Comparison of ENCODE assay signal across 14 mouse cellular contexts in the genomic region with DNA sequence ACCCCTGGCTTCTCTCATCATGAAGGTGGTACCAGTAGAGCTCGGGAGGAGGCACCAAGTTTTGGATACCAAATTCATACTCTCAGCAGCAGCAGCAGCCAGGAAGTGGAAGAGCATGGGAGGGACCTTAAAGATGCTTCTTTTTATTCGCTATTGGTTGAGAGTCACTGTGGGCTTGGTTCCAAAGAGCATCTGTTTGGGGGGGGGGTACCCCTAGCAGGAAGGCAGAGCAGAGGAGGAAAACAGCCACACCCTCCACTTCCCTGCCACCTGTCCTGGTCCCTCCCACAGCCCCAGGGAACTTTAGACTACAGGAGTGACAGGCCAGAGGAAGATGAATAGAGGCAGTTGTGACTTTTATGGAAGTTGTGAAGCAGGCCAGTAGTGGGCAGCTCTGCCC.
A peak's percentile ranks its signal among the peaks of the same experiment; 100 is the strongest.
DNase-seq lines count a peak whose midpoint lies in the region; ATAC-seq and TF ChIP-seq lines count a peak whose summit lies in the region.
"Had no signal": no experiment of that assay in that cellular context is flagged by ENCODE, and none has a peak within 500 bp of the region (broad histone marks: within the 10 kb centered on the region; RNA-seq: fewer than 3 reads in every experiment).

No protein-coding gene starts in this region.

- H3K4me1 ChIP-seq in midbrain, embryonic 13.5 days (replicated peaks): peaks cover 33% of the 10 kb centered on the region
- H3K4me1 ChIP-seq in midbrain, postnatal 0 days (ENCODE audit: insufficient read depth, low read length): 0 out of 2 replicates have a peak, but pooled peaks cover 2% of the 10 kb centered on the region

- no peaks in the 10 kb centered on the region for H3K9me3 ChIP-seq in midbrain, embryonic 13.5 days
- no peaks in the 10 kb centered on the region for H3K9me3 ChIP-seq in midbrain, postnatal 0 days (ENCODE audit: low read length)
- H3K9me3 ChIP-seq: embryonic facial prominence, embryonic 13.5 days; forebrain, embryonic 12.5 days; heart, embryonic 12.5 days; lung, embryonic 15.5 days; midbrain, embryonic 10.5 days had no signal

- 0 out of 2 replicates have a peak, but pooled peaks cover 4% of the 10 kb centered on the region for H3K36me3 ChIP-seq in midbrain, embryonic 13.5 days
- no peaks in the 10 kb centered on the region for H3K36me3 ChIP-seq in midbrain, postnatal 0 days (ENCODE audit: insufficient read depth, low read length)
- H3K36me3 ChIP-seq: forebrain, embryonic 12.5 days; heart, embryonic 12.5 days had no signal

- H3K27me3 ChIP-seq in midbrain, embryonic 13.5 days: no peaks in the 10 kb centered on the region
- no peaks in the 10 kb centered on the region for H3K27me3 ChIP-seq in midbrain, postnatal 0 days (ENCODE audit: insufficient read depth, low read length)
- H3K27me3 ChIP-seq: embryonic facial prominence, embryonic 13.5 days; heart, embryonic 12.5 days; lung, embryonic 15.5 days had no signal

- no peak overlapping the region for H3K9ac ChIP-seq in midbrain, embryonic 13.5 days (replicated peaks)
- H3K9ac ChIP-seq in midbrain, postnatal 0 days (replicated peaks; ENCODE audit: low read length, poor library complexity, severe bottlenecking): no peak overlapping the region
- H3K9ac ChIP-seq: embryonic facial prominence, embryonic 13.5 days; forebrain, embryonic 12.5 days; heart, embryonic 12.5 days; lung, embryonic 15.5 days had no signal

- TF ChIP-seq CTCF in midbrain, postnatal 0 days (IDR thresholded peaks at IDR 0.05): no peak

- no peak overlapping the region for H3K4me2 ChIP-seq in midbrain, embryonic 13.5 days (replicated peaks)
- H3K4me2 ChIP-seq in midbrain, postnatal 0 days (ENCODE audit: low read depth, low read length, poor library complexity, severe bottlenecking): no peak overlapping the region
- H3K4me2 ChIP-seq: embryonic facial prominence, embryonic 13.5 days; forebrain, embryonic 12.5 days; heart, embryonic 12.5 days; lung, embryonic 15.5 days had no signal

- DNase-seq in midbrain, postnatal 0 days (ENCODE audit: low spot score): no peak
- peak; percentile 32 for DNase-seq in thymus, postnatal 4 days
- DNase-seq in lung, postnatal 25 days (ENCODE audit: low spot score): no peak
- DNase-seq in urinary bladder, adult 2 months (ENCODE audit: low spot score): no peak
- no peak for DNase-seq in ovary, postnatal 14 days (ENCODE audit: low spot score)
- DNase-seq: kidney, adult 8-10 months had no signal

- H3K27ac ChIP-seq in midbrain, embryonic 13.5 days: no peak overlapping the region
- H3K27ac ChIP-seq in midbrain, postnatal 0 days (ENCODE audit: low read depth, low read length): no peak overlapping the region
- H3K27ac ChIP-seq: embryonic facial prominence, embryonic 13.5 days; forebrain, embryonic 12.5 days; lung, embryonic 15.5 days; midbrain, embryonic 10.5 days had no signal

- H3K4me3 ChIP-seq in midbrain, embryonic 13.5 days (replicated peaks): no peak overlapping the region
- no peak overlapping the region for H3K4me3 ChIP-seq in midbrain, postnatal 0 days (ENCODE audit: low read depth, low read length)
- H3K4me3 ChIP-seq: embryonic facial prominence, embryonic 13.5 days; forebrain, embryonic 12.5 days; heart, embryonic 12.5 days; lung, embryonic 15.5 days; midbrain, embryonic 10.5 days had no signal

- ATAC-seq in midbrain, embryonic 13.5 days: 0 out of 2 replicates have a peak, but pooled peaks have one; percentile 9
- no peak for ATAC-seq in midbrain, postnatal 0 days (ENCODE audit: low FRiP score)
- ATAC-seq in granulocyte monocyte progenitor cell, adult 5-6 weeks (replicated peaks; ENCODE audit: poor library complexity, severe bottlenecking): peak; percentile 58
- ATAC-seq in neutrophil, adult 5-6 weeks (ENCODE audit: extremely low read depth, insufficient number of reproducible peaks, low FRiP score, poor library complexity, severe bottlenecking): 0 out of 2 replicates have a peak, but pooled peaks have one; percentile 6

- 87% methylated on average over 2 of the region's 2 CpGs for WGBS in midbrain, embryonic 13.5 days
- 87% methylated on average over 2 of the region's 2 CpGs for WGBS in midbrain, postnatal 0 days
